Mouse (Mus musculus) layer of hippocampus, postnatal 10 days (tissue): Measurements from ENCODE around the gene Atp8a1. TPM values are rescaled to one million over a fixed set of nuclear protein-coding genes. Genes with fewer than 3 reads are reported as not detected.

Experiments
- DNase-seq, 2 experiments: peaks; one replicate each; pipeline ENCODE4 v3.0.0; 2021; ENCODE audit warnings: low spot score in 2 of 2
- microRNA-seq, 2 experiments: library from miRNA; unstranded; fragments of <30 nt; microRNA quantifications; one replicate each; pipeline ENCODE4 v1.2.0; 2021
- total RNA-seq, 2 experiments: library from RNA; stranded (reverse); gene quantifications; 2 replicates each; pipeline ENCODE4 v1.2.3; 2021

Atp8a1 gene
- total RNA-seq, 2 experiments from 2014 or later: 130 to 147 TPM

DNA sequence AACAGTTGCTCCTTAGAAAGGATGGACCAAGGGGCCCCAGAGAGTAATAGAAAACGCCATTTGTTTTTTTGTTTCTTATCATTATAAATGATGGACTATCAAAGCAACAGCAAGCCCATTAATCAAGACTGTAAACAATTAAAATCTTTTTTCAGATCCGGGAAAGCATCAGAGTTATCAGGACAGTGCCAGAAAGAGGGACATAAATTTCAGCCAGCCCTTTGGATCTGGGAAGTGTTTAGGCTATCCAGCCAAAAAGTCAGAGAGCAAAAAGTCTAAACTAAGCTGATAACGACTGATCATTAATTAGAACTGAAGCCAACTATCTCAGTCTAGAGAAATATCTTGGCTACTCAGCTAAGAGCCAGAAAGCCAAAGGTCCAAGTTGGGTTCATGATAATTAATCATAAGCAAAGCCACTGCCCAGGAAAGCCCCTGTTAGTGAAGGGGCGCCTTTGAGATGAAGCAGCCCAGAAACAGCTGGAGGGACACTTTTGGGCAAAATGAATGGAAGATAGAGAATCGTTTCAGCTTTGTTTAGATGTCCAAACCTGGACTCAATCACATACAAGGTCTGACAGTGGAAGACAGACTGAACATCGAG, 274.6 kb downstream of the Atp8a1 start:
- DNase-seq: no peak

Small RNA genes lying within 50 kb of the gene (microRNA-seq; reads per million reads assigned to microRNA genes)
- gene Gm23617: 0 reads per million in 2 experiments

Other genes with a start within 250 kb of the Atp8a1 start
- under 1 TPM; 0.42 to 0.48 TPM for gene Shisa3, start 239.6 kb downstream of the Atp8a1 start, total RNA-seq
- gene Gm5108, start 94.2 kb upstream of the Atp8a1 start, total RNA-seq: not detected
- not detected for gene Gm21905, start 99.0 kb upstream of the Atp8a1 start, total RNA-seq
- not detected for gene Grxcr1, start 184.4 kb upstream of the Atp8a1 start, total RNA-seq